Mouse (Mus musculus) kidney, postnatal 25 days (tissue): ENCODE measurements at regions not wholly inside any gene's neighbourhood (a gene's known extent, or its start where the extent isn't known, plus 50 kb on each side); places are given as distances from the start of the nearest gene placed in this dataset.
"Not testable (repeated sequence)": the region's sequence is repeated elsewhere in the genome, so short reads cannot be mapped to it uniquely, and the experiment has no call there.

Experiments used
- DNase-seq, 2 experiments: peaks; one replicate each; pipeline ENCODE4 v3.0.0; 2021; ENCODE audit warnings: mixed read lengths in 2 of 2

DNA sequence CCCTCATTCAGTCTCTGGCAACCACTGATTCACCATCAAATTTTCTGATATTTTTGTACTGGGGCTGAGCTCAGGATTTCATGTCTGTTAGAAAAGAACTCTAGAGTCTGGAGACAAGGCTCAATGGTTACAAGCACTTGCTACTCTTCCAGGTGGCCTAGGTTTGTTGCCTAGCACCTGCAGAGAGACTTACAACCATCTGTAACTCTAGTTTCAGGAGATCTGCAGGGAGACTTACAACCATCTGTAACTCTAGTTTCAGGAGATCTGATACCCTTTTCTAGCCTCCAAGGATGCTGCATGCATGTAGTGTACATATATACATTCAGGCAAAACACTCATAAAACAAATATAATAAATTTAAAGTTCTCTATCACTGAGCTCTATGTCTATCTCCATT, 166.1 kb downstream of the Akr1d1 start:
- DNase-seq: no peak

DNA sequence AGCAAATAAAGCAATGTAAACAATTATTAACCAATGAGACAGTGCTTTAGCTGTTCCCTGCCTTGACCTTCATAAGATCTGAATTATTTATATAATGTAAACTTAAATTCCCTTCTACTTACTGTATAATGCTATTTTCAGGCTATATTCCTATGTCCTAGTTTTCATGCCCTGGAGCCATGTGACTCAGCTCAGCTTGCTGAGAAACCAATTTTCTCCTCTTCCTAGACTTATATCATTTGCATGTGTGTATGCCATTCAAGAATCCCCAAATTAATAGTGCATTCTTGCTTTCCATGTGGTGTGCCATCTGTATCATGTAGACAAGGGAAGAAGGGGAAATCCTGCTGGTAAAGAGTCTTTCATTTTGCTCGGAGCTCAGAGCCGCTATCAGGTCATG, 166.7 kb upstream of the Trim24 start:
- no peak for DNase-seq

DNA sequence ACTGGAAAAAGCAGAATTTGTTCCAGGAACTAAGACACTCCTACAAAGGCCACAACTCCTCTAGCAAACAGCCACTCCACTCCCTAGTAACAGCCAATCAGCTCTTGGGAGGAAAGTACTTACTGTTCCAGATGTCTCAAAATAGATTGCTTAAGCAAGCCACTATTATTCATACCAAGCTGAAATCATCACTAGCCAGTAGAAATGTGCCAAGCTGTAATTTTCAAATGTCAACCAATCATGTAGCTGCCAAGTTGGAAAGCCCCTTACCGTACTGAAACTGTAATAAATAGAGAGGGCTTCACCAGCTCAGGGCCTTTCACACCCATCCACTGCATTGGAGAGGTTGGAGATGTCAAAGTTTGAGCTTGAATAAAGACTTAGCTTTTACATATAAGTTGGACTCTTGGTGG, 164.9 kb upstream of the Trim24 start:
- DNase-seq: no peak

DNA sequence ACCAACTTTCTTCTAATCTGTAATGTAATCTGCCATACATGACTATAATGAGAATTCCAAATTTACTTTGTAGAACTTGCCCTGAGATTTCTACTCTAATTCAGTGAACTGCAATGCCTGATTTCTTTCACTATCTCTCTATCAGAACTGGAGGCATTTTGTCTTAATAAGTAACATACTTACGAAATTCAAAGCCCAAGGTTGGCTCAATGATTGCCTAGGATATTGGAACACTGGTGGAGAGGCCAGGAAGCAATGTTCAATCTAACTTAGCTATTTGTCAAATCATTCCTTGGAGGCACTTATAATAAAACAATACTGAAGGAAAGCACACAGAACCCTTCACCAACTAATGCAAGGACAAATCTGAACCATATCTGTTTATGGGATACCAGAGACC, 162.9 kb upstream of the Trim24 start:
- not testable (repeated sequence) for DNase-seq

DNA sequence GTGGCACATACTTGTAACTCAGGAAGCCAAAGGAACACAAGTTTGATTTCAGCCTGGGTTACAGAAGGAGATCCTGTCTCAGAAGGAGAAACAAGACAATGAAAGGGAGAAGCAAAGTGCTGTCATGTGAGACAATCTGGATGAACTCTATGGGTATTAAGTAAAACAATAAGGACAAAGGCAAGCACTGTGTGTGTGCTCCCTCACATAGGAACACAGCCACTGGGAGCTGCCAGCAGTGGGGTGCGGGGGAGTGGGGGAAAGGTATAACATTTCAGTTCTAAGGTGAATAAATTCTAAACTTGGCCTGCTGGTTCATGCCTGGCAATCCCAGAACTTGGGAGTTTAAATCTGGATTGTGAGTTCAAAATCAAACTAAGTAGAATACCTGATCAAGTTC, 158.8 kb upstream of the Trim24 start:
- DNase-seq: no peak

DNA sequence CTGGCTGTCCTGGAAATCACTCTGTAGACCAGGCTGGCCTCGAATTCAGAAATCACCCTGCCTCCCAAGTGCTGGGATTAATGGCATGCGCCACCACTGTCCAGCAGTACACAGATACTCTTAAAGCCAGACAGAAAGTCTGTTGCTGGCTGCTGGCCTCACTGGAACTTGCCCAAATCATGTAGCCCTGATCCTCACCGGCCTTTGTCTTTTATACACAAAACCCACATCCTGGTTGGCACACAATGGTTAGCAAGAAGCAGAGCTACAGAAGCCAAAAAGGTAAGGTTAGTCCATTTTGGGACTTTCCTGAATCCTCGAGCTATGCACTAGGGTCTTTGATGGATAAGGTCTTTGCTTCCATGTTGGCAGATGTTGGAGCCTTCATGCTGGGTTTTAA, 157.2 kb upstream of the Trim24 start:
- DNase-seq: no peak

DNA sequence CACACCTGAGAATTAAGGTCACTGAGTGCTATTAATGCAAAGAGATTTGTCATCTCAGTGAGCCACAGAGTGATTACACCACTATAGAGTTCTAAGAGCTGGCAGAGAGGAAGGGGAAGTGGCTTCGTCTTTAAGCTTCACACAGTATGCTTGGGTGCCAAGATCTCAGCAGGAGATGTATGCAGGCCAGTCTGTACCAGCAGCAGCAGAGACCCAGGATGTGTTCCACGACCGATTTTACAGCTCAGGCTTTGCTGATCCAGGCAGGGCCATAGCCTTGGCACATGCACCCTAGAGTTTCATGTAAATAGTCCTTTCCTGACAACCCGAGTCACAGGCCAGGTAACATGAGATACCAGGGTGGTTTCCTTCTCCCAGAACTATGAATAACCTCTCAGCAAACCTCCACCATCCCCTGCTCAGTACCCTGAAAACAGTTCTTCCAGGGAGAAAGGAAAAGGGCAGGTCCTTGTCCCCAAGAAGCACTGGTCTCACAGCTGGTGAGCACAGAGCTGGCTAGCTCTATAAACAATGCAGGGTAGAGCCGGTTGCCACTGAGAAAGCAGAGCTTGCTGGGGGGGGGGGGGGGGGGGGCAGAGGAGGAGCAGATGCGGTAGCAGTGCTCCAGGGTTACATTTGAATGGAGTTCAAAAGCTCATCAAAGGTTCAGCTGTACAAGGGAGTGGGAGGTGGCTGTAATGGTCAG, 156.2 kb upstream of the Trim24 start:
- no peak for DNase-seq

DNA sequence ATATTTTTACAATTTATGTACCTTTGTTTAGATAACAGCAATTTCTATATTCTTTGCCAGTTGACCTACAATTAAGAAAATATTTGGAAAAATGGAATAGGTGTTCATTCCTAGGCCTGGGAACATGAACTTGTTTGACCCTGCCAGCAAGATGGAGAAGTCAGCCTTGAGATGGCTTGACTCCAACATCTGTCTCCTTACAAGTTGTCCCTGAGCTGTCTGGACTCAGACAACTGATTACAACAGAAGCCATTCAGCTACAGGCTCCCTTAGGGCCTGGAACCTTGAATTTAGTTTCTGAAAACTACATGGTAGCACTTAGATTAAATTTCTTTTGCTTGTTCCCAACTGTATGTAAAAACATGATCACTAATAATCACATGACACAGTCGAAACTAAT, 148.9 kb upstream of the Trim24 start:
- DNase-seq: no peak

DNA sequence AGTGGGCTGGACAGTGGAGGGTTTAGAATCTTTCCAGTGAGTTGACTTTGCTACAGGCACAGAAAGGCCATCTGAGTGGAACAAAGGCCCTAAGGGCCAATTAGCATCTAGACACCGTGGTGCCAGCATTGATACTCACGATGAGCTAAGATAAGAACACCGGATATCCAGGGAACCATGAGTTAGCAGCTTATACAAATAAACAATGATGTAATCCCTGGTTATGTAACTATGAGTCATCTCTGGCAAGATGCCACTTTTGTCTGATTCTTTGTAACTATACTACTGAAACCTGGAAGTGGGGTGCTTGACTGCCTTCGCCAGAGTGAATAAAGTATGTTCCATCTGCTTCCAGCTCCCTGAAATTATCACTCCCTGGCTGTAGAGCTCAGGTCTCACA, 147.3 kb upstream of the Trim24 start:
- peak; percentile 38 to 49 for DNase-seq

DNA sequence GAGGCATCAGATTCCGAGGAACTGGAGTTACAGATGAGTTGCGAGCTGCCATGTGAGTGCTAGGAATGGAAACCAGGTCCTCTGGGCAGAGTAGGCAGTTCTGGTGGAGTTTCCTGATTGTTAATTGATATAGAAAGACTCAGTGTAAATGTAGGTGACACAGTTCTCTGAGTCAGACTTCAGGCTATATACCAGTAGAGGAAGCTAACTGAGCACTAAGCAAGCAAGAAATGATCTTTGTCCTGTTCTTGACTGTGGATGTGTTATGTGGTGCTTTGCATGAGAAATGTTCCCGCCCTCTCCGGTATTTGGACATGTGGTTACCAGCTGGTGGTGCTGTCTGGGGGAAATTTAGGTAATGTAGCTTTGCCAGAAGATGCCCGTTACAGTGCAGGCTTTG, 146.4 kb upstream of the Trim24 start:
- DNase-seq: no peak

DNA sequence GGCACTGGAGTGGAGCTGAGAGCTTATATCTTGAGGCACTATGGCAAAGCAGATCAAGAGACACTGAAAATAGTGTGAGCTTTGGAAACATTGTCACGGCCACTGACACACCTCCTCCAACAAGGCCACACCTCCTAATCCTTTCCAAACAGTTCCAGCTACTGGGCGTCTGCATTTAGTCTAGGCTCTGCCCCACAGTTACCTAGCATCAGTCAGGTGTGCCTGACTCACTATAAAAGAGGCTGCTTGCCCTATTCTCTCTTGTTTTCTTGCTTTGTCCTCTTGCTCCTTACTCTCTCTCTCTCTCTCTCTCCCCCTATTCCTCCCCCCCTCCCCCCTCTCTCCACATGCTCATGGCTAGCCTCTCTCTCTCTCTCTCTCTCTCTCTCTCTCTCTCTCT, 142.0 kb upstream of the Trim24 start:
- no peak for DNase-seq

DNA sequence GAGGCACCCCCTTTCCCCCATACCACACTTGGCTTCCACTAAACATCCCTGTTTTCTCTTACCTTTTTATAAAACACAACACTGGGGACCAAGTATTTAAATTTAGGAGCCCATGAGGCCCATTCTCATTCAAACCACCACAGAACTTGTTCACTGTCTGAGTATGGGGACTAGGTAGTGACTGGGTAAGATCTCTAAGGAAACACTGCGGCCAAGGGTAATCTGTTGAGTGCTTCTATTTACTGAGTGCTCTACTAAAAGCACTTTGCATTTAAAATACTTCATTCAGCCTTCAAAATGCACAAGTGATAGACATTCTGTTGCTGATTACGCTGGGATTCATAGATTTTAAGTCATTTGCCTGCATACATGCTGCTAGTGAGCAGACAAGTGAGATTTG, 141.4 kb upstream of the Trim24 start:
- no peak for DNase-seq

DNA sequence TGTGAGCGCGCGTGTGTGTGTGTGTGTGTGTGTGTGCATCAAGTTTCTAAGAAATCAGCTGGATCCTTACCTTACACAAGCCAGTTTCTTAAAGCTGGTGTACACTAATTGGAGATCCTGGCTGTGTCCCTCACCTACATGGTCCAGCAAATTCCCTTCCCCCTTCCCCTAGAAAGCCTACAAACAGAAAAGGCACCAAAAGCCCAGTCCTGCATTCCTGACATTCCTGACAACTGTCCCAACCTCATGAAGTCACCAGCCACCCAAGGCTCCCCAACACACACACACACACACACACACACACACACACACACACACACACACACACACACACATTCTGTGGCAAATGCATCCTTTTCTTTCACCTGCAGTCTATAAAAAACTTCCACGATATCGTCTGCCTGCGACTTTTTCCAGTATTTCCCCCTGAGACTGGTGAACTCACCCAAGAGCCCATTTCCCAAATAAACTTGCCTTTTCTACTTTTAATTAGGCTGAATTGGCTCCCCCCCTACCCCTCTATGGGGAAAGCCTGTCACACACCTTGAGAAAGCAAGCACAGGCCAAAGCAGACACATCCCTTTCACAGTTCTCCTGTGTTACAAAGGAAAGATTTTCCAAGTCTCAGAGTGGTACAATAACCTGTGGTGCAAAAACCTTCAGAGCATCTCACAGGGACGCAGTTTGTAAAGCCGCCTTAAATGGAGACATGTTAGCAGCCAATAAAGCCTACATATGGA, 139.9 kb upstream of the Trim24 start:
- peak; percentile 30 to 61 for DNase-seq

DNA sequence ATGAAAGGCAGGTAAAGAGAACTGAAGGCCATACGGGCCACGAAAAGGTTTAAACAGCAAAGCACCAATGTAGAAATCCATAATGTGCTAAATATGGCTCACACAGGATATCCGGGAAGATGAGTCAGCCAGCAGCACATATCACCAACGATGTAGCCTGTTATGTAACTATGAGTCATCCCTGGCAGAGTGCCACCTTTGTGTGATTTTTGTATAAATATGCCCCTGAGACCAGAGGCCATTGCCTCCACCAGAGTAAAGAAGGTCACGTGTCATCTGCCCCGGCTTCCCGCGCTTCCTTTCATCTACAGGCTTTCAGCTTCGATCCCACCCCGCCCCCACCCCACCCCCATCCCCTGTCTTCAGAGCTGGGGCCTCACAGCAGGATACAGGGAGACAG, 138.2 kb upstream of the Trim24 start:
- peak; percentile 89 to 92 for DNase-seq

DNA sequence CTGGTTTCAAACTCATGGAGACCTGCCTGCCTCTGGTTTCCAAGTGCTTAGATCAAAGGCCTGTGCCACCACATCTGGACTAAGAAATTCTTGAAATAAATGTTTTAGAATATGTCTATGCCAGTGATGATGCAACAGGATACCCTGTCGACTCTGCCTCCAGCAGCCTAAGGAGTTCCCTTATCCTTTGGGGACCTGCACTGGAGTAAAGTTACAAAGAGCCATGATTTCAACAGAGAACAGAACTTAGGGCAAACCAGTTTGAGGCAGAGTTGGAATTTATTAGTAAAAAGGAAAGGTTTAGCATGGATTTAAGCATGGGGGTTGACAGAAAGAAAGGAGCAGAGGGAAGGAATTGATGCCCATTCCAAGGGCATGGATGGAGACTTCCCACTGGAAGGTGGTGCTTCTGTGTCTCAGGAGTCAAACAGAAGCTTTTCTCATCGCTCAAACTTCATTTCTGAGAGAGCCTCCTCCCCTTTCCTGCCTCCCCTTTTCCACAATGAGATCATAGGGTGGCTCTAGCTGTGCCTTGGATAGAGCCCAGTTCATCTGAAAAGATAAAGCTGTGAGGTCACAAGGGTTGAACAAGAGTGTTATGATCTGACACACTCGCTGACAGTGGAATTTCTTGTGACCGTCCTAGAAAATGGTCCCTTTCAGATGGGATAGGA, 135.2 kb upstream of the Trim24 start:
- peak; percentile 32 to 56 for DNase-seq

DNA sequence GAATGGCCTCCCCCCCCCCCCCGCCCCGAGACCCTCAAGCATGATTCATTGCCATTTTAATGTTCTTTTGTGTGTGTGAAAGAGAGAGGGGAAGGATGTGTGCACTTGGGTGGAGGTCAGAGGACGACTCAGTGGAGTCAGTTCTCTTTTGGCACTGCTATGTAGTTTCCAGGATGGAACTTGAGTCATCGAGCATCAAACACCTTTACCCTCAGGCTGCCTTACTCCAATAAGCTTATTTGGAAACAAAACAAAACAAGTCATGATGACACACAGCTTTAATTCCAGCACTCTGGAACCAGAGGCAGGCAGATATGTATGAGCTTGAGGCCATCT, 134.7 kb upstream of the Trim24 start:
- peak; percentile 23 to 66 for DNase-seq

DNA sequence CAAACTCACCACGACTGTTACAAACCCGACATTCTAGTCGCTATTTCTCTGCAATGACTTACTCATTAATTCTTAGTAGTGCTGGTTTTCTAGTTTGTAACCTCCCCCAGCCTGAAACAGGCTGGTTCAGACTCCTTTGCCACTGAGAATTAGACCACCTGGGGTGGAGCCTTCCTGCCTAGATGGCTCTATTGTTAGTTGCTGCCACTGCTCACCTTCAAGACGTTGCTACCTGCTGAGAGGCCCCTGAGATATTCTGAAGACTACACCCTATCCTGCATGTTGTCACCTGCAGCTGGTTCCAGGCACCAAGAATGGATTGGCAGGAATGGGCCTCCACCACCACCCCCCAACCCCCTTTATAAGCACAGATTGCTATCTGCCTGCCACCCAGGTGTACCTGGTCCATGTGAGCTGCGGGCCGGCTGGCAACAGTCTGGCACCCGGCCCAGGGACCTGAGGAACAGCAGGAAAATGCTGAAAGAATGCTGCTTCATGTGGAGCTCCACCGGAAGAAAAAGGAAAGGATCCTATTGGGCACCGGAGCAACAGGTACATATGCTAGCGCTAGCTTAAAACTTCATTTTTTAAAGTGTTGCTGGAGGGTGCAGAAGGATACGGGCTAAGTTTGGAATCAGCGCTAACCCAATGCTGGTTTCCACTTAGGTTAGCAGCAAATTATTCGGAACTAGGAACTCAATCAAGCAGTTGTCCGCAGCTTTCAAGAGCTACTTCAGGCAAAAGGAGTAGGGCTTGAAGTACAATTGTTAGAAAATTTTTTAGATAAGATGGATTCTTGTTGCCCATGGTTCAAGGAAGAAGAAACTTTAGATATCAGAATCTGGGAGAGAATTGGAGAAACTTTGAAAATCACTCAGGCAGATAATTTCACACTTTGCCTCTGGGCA, 129.4 kb upstream of the Trim24 start:
- DNase-seq: peak; percentile 62 to 82

DNA sequence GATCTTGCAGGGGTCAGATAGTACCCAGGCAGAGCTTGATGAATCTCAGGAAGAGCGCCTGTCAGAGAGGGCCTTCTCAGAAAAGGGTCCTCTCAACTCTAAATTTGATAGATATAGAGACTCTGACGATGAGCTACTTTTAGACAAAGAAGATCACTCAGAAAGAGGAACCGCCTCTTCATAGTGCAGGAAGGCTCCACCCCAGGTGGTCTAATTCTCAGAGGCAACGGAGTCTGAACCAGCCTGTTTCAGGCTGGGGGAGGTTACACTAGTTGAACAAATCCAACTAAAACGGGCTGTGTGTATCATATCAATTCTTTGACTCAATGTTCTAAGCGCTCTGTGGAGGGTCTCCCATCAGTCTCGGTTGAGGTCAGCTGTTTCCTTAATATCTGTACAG, 128.7 kb upstream of the Trim24 start:
- DNase-seq: not testable (repeated sequence)

DNA sequence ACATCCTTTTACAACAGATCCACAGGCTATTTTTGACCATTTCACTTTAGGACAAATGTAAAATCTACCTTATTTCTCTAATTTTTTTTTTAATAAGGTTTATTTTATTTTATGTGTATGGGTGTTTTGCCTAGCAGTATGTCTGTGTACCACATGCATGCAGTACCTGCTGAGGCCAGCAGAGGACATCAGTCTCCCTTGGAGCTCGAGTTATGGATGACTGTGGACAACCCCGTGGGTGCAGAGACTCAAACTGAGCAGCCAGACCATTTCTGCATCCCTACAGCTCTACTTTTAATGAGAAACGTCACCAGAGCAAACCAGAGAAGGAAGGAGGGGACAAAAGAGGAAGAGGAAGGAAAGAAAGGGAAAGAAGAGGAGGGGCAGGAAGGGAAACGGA, 125.9 kb upstream of the Trim24 start:
- peak; percentile 54 to 58 for DNase-seq

DNA sequence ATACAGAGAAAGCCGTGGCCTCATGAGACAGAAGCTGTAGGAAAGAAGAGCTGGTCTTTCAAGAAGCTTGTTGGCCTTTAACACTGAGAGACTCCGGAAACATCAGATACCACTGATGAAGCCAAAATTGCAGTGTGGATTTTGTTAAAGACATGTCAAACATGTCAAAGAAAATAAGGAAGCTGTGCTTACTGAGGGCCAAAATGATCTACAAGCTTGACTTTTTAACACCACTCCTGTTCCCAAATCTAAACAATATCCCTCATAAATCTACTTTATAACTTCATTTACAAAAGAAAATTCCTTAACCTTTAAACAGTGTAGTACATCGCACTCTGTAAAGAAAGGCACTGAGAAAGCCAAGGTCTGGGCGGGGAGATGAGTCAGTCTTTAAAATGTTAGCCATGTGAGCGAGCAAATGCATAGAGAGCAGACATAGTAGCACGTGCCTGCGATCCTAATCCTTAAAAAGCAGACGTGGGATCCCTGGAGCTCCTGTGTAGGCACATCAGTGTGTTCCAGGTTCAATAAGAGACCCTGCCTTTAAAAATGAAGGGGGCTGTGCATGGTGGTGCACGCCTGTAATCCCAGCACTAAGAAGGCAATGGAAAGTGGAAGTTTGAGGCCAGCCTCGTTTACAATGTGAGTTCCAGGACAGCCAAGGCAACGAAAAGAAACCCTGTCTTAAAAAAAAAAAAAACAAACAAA, 125.1 kb upstream of the Trim24 start:
- DNase-seq: no peak

DNA sequence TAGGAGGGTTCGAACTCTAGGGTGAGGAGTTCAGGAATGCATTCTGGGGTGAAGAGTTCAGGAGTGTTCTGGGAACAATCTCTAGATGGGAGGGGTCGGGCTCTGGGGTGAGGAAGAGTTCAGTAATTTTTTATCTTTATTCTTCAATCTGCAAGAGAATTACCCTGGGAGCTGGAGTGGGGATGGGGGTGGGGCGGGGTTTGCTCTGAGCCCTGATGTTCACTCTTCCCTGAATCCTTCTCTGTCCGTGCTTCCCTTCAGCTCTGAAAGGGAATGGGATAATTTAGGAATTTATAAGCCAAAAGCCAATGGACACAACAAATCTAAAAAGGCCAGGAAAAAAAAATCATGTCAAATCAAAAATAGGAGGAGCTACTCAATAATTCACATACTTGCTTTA, 122.8 kb upstream of the Trim24 start:
- DNase-seq: not testable (repeated sequence)

DNA sequence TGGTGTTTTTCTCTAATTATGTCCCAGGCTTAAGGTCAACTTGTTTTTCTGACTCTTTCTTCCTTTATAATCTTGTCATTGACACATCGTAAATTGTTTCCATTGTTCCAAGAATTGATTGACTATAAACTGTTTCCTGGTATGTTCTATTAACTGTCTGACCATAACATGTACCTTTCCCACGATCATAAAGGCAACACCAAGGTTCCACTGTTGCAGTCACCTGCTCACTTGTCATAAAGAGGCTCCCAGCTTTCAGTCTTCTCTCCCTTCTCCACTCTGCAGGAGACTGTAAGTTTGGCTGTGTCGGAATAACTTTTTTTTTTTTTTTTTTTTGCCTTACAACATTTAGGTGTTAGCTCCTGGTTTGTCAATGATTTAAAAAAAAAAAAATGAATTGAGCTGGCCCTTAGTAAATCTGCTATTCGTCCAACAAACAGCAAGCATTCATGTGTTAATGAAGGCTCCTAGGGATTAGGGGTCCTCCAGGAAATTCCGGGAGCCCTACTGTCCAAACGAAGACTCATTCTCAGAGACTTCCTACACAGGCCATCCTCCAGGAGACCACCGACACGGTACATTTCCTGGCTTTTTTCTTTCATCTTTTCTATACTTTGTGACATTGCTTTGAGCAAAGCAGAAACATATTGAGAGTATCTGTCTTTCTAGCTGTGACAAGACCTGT, 122.2 kb upstream of the Trim24 start:
- DNase-seq: no peak
